Mouse (Mus musculus): ENCODE data around the gene Il22ra1. TPM values are rescaled to one million over a fixed set of nuclear protein-coding genes. Genes with fewer than 3 reads are reported as not detected.

The Il22ra1 gene
- polyA plus RNA-seq, 1 experiment from 2014 or later: not detected

DNA sequence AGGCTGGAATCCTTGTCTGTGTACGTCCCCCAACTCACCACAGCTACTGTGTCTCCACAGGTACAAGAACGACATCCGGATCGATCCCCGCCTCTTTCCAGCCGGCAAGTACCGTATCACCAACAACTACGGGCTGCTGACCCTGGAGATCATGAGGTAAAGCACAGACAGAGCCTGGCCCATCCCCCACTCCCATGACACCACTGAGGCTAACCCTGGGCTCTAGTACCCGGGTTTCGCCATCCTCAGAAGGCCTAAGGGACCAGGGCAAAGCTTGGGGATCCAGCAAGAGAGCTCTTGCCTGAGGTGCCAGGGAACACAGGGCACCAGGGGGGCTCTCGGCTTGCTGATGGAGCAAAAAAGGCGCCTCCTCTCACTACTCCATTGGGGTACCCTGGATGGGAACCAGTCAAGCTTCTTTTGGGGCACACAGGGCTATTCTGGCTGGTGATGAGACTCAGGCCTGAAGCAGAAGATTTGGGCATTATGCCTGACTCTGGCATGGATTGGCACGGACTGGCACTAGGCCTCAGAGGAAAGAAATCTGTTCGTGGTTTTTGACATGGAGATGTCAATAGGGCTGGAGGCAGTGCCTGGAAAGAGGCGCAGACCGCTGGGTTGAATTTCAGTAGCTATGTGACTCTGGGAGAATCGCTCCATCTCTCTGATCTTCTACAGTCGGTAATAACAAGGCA, 42.8 kb downstream of the Il22ra1 start:
- Histone ChIP-seq H3K4me3 (ENCODE audit: low read depth, low read length) (no peak overlapping the region), H3K36me3 (ENCODE audit: control insufficient read depth, insufficient read depth, low read length) (no peaks in the 10 kb centered on the region), H3K9ac (ENCODE audit: low read length) (no peak overlapping the region), H3K4me1 (ENCODE audit: control insufficient read depth, insufficient read depth, low read length) (no peaks in the 10 kb centered on the region), H3K27me3 (replicated peaks; ENCODE audit: control insufficient read depth, insufficient read depth, low read length) (no peaks in the 10 kb centered on the region), H3K4me2 (ENCODE audit: low read length) (no peak overlapping the region), H3K27ac (ENCODE audit: low read depth, low read length) (no peak overlapping the region), H3K9me3 (replicated peaks; ENCODE audit: control insufficient read depth, low read length) (no peaks in the 10 kb centered on the region)
- ATAC-seq: no peak
- no peak for DNase-seq (ENCODE audit: low spot score)
- 83% methylated on average over 18 of the region's 18 CpGs for WGBS

GRCm38 (mm10) chr4:135771592-135771991, 43.6 kb downstream of the Il22ra1 start:
- no peaks in the 10 kb centered on the region for H3K36me3 ChIP-seq (ENCODE audit: control insufficient read depth, insufficient read depth, low read length)
- no peak for ATAC-seq
- no peaks in the 10 kb centered on the region for H3K27me3 ChIP-seq (replicated peaks; ENCODE audit: control insufficient read depth, insufficient read depth, low read length)
- no peak overlapping the region for H3K9ac ChIP-seq (ENCODE audit: low read length)
- H3K27ac ChIP-seq (ENCODE audit: low read depth, low read length): no peak overlapping the region
- DNase-seq (ENCODE audit: low spot score): no peak
- H3K4me3 ChIP-seq (ENCODE audit: low read depth, low read length): no peak overlapping the region
- no peaks in the 10 kb centered on the region for H3K9me3 ChIP-seq (replicated peaks; ENCODE audit: control insufficient read depth, low read length)
- no peaks in the 10 kb centered on the region for H3K4me1 ChIP-seq (ENCODE audit: control insufficient read depth, insufficient read depth, low read length)
- 89% methylated on average over 6 of the region's 6 CpGs for WGBS
- H3K4me2 ChIP-seq (ENCODE audit: low read length): no peak overlapping the region

DNA sequence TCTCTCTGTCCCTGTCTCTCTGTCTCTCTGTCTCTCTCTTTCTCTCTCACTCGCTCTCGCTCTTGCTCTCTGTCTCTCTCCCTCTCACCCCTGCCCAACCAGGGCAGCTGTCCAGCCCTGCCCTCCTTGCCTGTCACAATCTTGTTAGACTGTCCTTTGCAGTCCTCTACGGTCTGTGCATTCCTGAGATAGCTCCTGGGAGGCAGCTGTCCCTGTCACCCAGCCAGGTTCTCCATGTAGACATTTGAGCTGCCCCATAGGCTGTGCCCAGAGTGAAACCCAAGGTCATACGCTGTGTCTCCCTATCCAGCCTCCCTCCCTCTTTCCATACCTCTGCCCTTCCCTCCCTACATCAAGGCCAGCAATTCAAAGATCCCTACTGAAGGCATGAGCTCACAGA, 44.7 kb downstream of the Il22ra1 start:
- Histone ChIP-seq H3K4me2 (ENCODE audit: low read length) (no peak overlapping the region), H3K36me3 (ENCODE audit: control insufficient read depth, insufficient read depth, low read length) (no peaks in the 10 kb centered on the region), H3K9me3 (replicated peaks; ENCODE audit: control insufficient read depth, low read length) (no peaks in the 10 kb centered on the region), H3K9ac (ENCODE audit: low read length) (no peak overlapping the region), H3K27ac (ENCODE audit: low read depth, low read length) (no peak overlapping the region), H3K27me3 (replicated peaks; ENCODE audit: control insufficient read depth, insufficient read depth, low read length) (no peaks in the 10 kb centered on the region), H3K4me3 (ENCODE audit: low read depth, low read length) (no peak overlapping the region), H3K4me1 (ENCODE audit: control insufficient read depth, insufficient read depth, low read length) (no peaks in the 10 kb centered on the region)
- 81% methylated on average over 4 of the region's 4 CpGs for WGBS
- DNase-seq (ENCODE audit: low spot score) (no peak), ATAC-seq (no peak)

DNA sequence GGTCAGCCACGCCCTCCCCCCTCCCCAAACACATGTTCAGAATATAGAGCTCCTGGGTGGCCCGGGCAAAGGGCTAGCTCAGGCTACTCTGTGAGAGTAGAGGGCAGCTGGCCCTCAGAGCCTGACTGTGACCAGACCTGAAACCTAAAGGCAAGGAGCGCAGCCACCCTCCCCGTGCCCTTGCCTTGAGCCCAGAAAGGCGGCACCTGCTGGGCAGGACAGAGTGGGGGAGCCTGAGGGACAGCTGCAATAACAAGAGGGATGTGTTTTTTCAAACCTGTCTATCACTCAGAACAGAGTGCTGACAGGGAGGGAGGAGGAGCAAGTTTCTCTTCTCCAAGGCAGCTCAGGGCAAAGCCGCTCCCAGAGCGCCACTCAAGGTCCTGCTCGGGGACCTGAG, 46.5 kb downstream of the Il22ra1 start:
- Histone ChIP-seq H3K9me3 (replicated peaks; ENCODE audit: control insufficient read depth, low read length) (no peaks in the 10 kb centered on the region), H3K4me2 (ENCODE audit: low read length) (no peak overlapping the region), H3K27ac (ENCODE audit: low read depth, low read length) (no peak overlapping the region), H3K36me3 (ENCODE audit: control insufficient read depth, insufficient read depth, low read length) (no peaks in the 10 kb centered on the region), H3K27me3 (replicated peaks; ENCODE audit: control insufficient read depth, insufficient read depth, low read length) (no peaks in the 10 kb centered on the region), H3K4me1 (ENCODE audit: control insufficient read depth, insufficient read depth, low read length) (no peaks in the 10 kb centered on the region), H3K4me3 (ENCODE audit: low read depth, low read length) (no peak overlapping the region), H3K9ac (ENCODE audit: low read length) (no peak overlapping the region)
- 69% methylated on average over 8 of the region's 8 CpGs for WGBS
- no peak for DNase-seq (ENCODE audit: low spot score)
- ATAC-seq: no peak

- no peaks in the 10 kb centered on the region for H3K4me1 ChIP-seq (ENCODE audit: control insufficient read depth, insufficient read depth, low read length)
- no peak overlapping the region for H3K9ac ChIP-seq (ENCODE audit: low read length)
- H3K9me3 ChIP-seq (replicated peaks; ENCODE audit: control insufficient read depth, low read length): no peaks in the 10 kb centered on the region
- no peaks in the 10 kb centered on the region for H3K36me3 ChIP-seq (ENCODE audit: control insufficient read depth, insufficient read depth, low read length)
- no peak overlapping the region for H3K4me3 ChIP-seq (ENCODE audit: low read depth, low read length)
- H3K4me2 ChIP-seq (ENCODE audit: low read length): no peak overlapping the region
- ATAC-seq: no peak
- H3K27ac ChIP-seq (ENCODE audit: low read depth, low read length): no peak overlapping the region
- DNase-seq (ENCODE audit: low spot score): no peak
- WGBS: 91% methylated on average over 4 of the region's 4 CpGs
- H3K27me3 ChIP-seq (replicated peaks; ENCODE audit: control insufficient read depth, insufficient read depth, low read length): no peaks in the 10 kb centered on the region
Measured at GRCm38 (mm10) chr4:135776850-135777249, 48.9 kb downstream of the Il22ra1 start.

- no peak overlapping the region for H3K4me3 ChIP-seq (ENCODE audit: low read depth, low read length)
Measured at GRCm38 (mm10) chr4:135779661-135780060, 51.7 kb downstream of the Il22ra1 start.

DNA sequence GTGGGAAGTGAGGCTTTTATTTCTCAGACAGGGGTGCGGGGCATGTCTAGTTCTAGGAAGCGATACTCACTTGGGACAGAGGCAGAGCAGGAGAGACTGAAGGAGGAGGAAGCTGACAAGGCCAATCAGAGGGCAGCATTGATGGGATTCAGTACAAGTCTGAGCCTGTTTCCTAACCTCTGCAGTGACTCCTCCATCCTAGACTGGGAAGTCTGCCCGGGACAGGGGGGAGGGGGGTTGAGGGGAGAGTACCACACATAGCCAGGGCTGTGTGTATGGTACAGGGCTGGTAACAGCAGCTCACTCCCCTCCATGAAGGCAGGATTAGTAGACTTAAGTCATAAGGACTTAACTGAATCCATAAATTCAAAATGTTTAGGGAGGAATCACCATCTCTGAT, 52.3 kb downstream of the Il22ra1 start:
- no peak overlapping the region for H3K4me3 ChIP-seq (ENCODE audit: low read depth, low read length)
- no peaks in the 10 kb centered on the region for H3K36me3 ChIP-seq (ENCODE audit: control insufficient read depth, insufficient read depth, low read length)
- H3K4me2 ChIP-seq (ENCODE audit: low read length): no peak overlapping the region
- 87% methylated on average over 3 of the region's 3 CpGs for WGBS
- no peaks in the 10 kb centered on the region for H3K4me1 ChIP-seq (ENCODE audit: control insufficient read depth, insufficient read depth, low read length)
- no peaks in the 10 kb centered on the region for H3K27me3 ChIP-seq (replicated peaks; ENCODE audit: control insufficient read depth, insufficient read depth, low read length)
- DNase-seq (ENCODE audit: low spot score) (no peak), ATAC-seq (no peak)
- H3K9ac ChIP-seq (ENCODE audit: low read length): no peak overlapping the region
- no peak overlapping the region for H3K27ac ChIP-seq (ENCODE audit: low read depth, low read length)
- H3K9me3 ChIP-seq (replicated peaks; ENCODE audit: control insufficient read depth, low read length): no peaks in the 10 kb centered on the region

More at GRCm38 (mm10) chr4:135779661-135780060, 51.7 kb downstream of the Il22ra1 start:
- Histone ChIP-seq H3K4me2 (ENCODE audit: low read length) (no peak overlapping the region), H3K27ac (ENCODE audit: low read depth, low read length) (no peak overlapping the region), H3K9ac (ENCODE audit: low read length) (no peak overlapping the region), H3K36me3 (ENCODE audit: control insufficient read depth, insufficient read depth, low read length) (no peaks in the 10 kb centered on the region), H3K27me3 (replicated peaks; ENCODE audit: control insufficient read depth, insufficient read depth, low read length) (no peaks in the 10 kb centered on the region), H3K4me1 (ENCODE audit: control insufficient read depth, insufficient read depth, low read length) (no peaks in the 10 kb centered on the region), H3K9me3 (replicated peaks; ENCODE audit: control insufficient read depth, low read length) (no peaks in the 10 kb centered on the region)
- WGBS: 70% methylated on average over 9 of the region's 9 CpGs
- no peak for ATAC-seq
- DNase-seq (ENCODE audit: low spot score): no peak

- Histone ChIP-seq H3K4me1 (ENCODE audit: control insufficient read depth, insufficient read depth, low read length) (no peaks in the 10 kb centered on the region), H3K36me3 (ENCODE audit: control insufficient read depth, insufficient read depth, low read length) (no peaks in the 10 kb centered on the region), H3K4me2 (ENCODE audit: low read length) (no peak overlapping the region), H3K27me3 (replicated peaks; ENCODE audit: control insufficient read depth, insufficient read depth, low read length) (no peaks in the 10 kb centered on the region), H3K9ac (ENCODE audit: low read length) (no peak overlapping the region), H3K27ac (ENCODE audit: low read depth, low read length) (no peak overlapping the region), H3K4me3 (ENCODE audit: low read depth, low read length) (no peak overlapping the region), H3K9me3 (replicated peaks; ENCODE audit: control insufficient read depth, low read length) (no peaks in the 10 kb centered on the region)
- no peak for ATAC-seq
- 92% methylated on average over 5 of the region's 5 CpGs for WGBS
- no peak for DNase-seq (ENCODE audit: low spot score)
Measured at GRCm38 (mm10) chr4:135781304-135781703, 53.3 kb downstream of the Il22ra1 start.

- Histone ChIP-seq H3K9ac (ENCODE audit: low read length) (no peak overlapping the region), H3K9me3 (replicated peaks; ENCODE audit: control insufficient read depth, low read length) (no peaks in the 10 kb centered on the region), H3K4me3 (ENCODE audit: low read depth, low read length) (no peak overlapping the region), H3K27ac (ENCODE audit: low read depth, low read length) (no peak overlapping the region), H3K4me1 (ENCODE audit: control insufficient read depth, insufficient read depth, low read length) (no peaks in the 10 kb centered on the region), H3K4me2 (ENCODE audit: low read length) (no peak overlapping the region), H3K27me3 (replicated peaks; ENCODE audit: control insufficient read depth, insufficient read depth, low read length) (no peaks in the 10 kb centered on the region), H3K36me3 (ENCODE audit: control insufficient read depth, insufficient read depth, low read length) (no peaks in the 10 kb centered on the region)
- no peak for ATAC-seq
- DNase-seq (ENCODE audit: low spot score): no peak
- WGBS: 81% methylated on average over 5 of the region's 5 CpGs
Measured at GRCm38 (mm10) chr4:135786581-135786980, 58.6 kb downstream of the Il22ra1 start.
